Mouse (Mus musculus) ES-Bruce4 (cell line): Measurements from ENCODE around the gene Def6.

ENCODE experiments used
- CTCF ChIP-seq: IDR thresholded peaks from one replicate; pipeline ENCODE4 v1.8.1; 2011; ENCODE audit warnings: low read depth, low read length
- POLR2A ChIP-seq: IDR thresholded peaks from one replicate; pipeline ENCODE4 v1.8.1; 2011; ENCODE audit warnings: low read length; ENCODE audit not compliant: insufficient read depth

GRCm38 (mm10) chr17:28237874-28238273, 30.3 kb downstream of the Def6 start:
- no peak for TF ChIP-seq POLR2A
- no peak for TF ChIP-seq CTCF
